Mouse (Mus musculus): ENCODE measurements around the gene Ceacam1. TPM values are rescaled to one million over a fixed set of nuclear protein-coding genes. Genes with fewer than 3 reads are reported as not detected.
A peak's percentile ranks its signal among the peaks of the same experiment; 100 is the strongest.
"Not testable (repeated sequence)": the region's sequence is repeated elsewhere in the genome, so short reads cannot be mapped to it uniquely, and the experiment has no call there.

The Ceacam1 gene
- total RNA-seq, 2 experiments from 2014 or later: 3.2 to 4.2 TPM

DNA sequence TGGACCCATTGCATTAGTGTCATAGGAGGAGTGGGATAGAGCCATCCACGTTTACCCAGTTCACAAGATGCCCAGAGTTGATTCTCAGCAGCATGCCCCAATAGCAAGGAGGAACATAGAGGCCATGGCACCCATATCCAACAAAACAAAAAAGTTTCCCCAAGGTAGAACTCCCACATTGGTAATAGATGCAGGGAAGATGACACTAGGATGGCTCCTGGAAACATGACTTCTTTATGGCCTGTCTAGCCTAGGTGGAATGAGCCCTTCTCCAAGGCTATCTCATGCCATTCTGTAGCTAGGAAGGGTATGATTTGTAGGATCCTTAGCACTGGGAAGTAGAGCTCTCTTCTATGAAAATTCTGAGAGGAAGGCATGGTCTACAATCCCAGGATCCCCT, 12.4 kb downstream of the Ceacam1 start:
- TF ChIP-seq CTCF (conservative IDR thresholded peaks at IDR 0.05): no peak
- no peak for DNase-seq (ENCODE audit: low spot score in 2 of 2)
- no peak overlapping the region for H3K4me3 ChIP-seq
- H3K27ac ChIP-seq: no peak overlapping the region

DNA sequence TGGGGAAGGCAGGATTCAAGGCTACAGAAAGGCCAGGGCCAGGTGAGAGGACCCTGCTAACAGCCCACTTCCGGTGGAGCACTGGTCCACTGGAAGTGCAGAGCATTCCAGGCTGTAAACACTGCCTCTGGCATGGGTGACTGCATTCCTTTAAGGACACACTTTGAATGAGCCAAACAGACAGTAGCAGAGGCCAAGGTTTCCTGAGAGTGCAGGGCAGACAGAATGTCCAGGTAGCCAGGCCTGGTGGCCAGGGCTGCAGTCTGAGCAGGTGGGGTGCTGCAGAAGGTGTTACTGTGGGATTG, 15.4 kb downstream of the Ceacam1 start:
- DNase-seq (ENCODE audit: low spot score in 2 of 2); H3K4me3 ChIP-seq; H3K27ac ChIP-seq: not testable (repeated sequence)

DNA sequence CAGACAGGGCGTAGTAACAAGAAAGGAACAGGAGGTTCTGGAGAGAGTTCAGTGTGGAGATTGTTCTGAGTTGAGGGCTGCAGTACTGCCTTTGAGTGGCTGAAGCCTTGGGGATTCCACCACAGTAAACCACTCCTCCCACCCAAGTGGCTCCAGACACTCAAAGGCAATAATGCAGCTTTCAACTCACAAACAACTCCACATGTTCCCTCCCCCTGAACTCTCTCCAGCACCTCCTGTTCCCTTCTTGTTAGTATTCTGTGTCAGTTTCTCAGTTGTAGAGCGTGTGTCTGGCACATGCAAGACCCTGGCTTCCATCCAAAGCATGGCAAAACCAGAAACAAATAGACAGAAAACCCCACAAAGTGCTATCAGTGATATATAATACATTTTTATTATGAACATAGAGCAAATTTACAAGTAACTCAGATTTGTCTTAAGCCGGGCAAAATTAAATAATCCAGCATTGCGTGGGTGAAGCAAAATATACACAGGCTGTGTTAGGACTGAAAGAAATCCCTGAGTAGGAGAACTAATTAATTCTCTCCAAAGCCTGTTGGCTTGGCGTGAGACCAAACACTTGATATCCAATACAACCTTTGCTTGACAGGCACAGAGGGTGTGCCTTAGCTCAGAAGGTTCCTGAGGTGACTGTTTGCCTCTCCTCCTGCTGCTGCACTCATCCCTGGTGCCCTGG, 15.9 kb downstream of the Ceacam1 start:
- H3K4me3 ChIP-seq, H3K27ac ChIP-seq: not testable (repeated sequence)
- peak; percentile 53 to 77 for DNase-seq (ENCODE audit: low spot score in 2 of 2)

- no peak for DNase-seq (ENCODE audit: low spot score in 2 of 2)
- Histone ChIP-seq H3K4me3 (no peak overlapping the region), H3K27ac (no peak overlapping the region)
- TF ChIP-seq CTCF (conservative IDR thresholded peaks at IDR 0.05): no peak
Observed at GRCm38 (mm10) chr7:25452103-25452502, 25.3 kb downstream of the Ceacam1 start.

DNA sequence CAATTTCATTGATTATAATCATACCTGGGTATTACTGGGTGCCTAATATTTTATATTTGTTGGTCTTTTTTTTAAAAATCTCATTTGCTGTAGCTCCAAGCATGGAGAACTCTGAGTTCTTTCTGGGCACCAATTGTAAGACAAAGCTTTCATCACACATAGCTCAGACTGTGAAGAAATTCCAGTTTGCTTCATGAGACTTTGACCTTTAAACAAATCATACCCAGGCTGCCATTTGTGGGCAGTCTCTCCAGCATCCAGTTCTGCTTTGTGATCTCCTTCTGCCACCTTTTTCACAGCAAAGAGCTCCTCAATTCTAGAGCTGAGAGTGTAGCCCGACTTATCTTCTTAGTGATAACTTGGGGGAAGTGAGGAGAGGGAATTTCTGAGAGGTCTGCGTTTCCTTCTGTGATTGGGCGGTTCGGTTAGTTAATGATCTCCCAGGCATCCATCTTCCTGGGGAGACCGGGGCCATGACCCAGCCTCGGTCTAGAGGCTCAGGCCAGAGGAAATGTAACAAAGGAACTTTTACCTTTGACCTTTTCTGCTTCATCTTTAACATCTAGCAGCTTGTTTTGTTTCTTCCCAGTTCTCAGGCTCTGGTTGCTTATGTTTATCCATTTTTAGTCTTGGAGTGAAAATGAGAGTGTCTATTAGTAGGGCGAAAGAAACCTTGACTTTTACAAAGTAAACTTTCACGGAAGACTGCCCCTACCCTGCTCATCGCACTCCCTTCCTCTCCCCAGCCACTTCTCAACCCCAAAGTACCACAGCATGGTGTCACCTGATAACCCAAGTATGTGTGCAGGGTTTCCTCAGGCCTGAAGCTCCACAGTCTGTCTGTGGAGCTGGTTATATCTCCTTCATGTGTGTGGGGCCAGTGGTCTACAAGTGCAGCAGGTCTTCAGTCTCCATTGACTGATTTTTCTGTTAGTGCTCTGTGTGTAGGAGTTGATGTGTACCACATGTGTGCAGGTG, 27.2 kb downstream of the Ceacam1 start:
- Histone ChIP-seq H3K4me3 (no peak overlapping the region), H3K27ac (no peak overlapping the region)
- no peak for TF ChIP-seq CTCF (conservative IDR thresholded peaks at IDR 0.05)
- no peak for DNase-seq (ENCODE audit: low spot score in 2 of 2)

- Histone ChIP-seq H3K27ac (no peak overlapping the region), H3K4me3 (no peak overlapping the region)
- no peak for TF ChIP-seq CTCF (conservative IDR thresholded peaks at IDR 0.05)
- DNase-seq (ENCODE audit: low spot score in 2 of 2): no peak
Observed at GRCm38 (mm10) chr7:25440816-25441153, 36.6 kb downstream of the Ceacam1 start.

GRCm38 (mm10) chr7:25439978-25440815, 37.2 kb downstream of the Ceacam1 start:
- no peak overlapping the region for H3K27ac ChIP-seq
- no peak for TF ChIP-seq CTCF (conservative IDR thresholded peaks at IDR 0.05)
- no peak for DNase-seq (ENCODE audit: low spot score in 2 of 2)
- no peak overlapping the region for H3K4me3 ChIP-seq

DNA sequence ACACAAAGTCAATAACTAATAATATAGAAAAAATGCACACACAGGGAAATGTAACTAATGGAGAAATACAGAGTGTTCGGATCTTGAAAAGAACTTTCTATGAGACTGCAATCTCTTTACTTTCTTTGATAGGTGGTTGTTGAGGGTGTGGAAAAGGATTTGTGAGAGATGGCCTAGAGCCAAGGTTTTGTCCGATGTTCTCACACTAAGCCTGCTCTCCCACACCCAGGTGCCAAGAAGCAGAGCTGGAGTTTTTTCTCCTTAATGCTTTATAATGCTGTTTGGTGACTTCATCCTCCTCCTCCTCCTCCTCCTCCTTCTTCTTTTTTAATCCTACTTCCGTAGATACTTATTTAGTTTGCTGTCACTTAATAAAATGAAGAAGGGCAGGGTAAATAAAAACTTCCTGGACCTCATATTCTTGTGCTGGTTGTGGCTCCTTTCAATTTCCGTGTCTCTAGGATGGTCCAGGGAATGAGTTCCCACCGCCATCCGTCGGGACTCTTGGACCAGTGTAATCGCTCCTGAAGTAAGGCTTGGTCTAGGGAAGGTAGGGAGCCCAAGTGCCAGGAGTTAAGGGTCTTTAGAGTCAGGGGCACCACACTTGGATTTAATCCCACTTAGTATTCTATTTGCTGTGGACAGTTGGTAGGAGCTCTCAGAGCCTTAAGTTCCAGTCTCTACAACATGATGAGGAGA, 38.1 kb downstream of the Ceacam1 start:
- no peak overlapping the region for H3K4me3 ChIP-seq
- H3K27ac ChIP-seq: no peak overlapping the region
- TF ChIP-seq CTCF (conservative IDR thresholded peaks at IDR 0.05): no peak
- DNase-seq (ENCODE audit: low spot score in 2 of 2): no peak

DNA sequence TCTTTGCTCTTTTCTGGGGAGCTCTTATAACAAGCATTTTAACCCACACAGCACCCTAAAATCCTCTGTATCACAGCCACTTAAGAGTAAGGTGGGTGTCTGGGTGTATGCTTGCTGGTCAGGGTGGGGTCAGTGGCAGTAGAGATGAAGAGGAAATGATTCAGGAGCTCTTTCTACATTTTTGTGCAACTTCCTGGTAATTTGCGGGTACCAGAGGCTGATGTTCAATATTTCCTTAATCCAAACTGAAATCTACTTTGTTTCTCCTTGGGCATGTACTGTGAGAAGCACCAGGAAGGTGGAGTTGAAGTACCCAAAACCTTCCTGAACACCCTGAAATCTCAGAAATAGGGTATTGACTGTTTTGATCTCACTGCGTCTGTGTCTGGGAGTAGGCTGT, 40.7 kb downstream of the Ceacam1 start:
- H3K4me3 ChIP-seq: no peak overlapping the region
- H3K27ac ChIP-seq: peak overlapping the region; percentile 68
- no peak for TF ChIP-seq CTCF (conservative IDR thresholded peaks at IDR 0.05)
- DNase-seq (ENCODE audit: low spot score in 2 of 2): no peak

DNA sequence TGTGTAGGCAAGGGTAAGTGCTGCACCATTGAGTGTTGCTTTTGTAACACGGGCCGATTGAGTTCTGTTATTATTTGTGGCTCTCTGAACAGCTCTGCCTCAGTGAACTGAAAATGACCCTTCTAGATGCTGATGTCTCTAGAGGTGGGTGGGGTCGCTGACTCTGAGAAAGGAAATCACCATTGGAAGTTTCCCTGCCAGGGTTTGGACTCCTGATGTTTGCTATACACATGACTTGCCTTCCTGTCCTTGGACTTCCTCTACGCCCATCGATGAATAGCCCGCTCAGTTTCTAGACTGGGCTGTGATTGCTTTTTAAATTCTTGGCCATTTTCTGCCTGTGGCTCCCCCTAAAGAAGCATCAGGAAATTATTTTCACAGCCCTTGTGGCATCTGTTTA, 41.2 kb downstream of the Ceacam1 start:
- TF ChIP-seq CTCF (conservative IDR thresholded peaks at IDR 0.05): no peak
- Histone ChIP-seq H3K27ac (peak overlapping the region; percentile 68), H3K4me3 (no peak overlapping the region)
- no peak for DNase-seq (ENCODE audit: low spot score in 2 of 2)

DNA sequence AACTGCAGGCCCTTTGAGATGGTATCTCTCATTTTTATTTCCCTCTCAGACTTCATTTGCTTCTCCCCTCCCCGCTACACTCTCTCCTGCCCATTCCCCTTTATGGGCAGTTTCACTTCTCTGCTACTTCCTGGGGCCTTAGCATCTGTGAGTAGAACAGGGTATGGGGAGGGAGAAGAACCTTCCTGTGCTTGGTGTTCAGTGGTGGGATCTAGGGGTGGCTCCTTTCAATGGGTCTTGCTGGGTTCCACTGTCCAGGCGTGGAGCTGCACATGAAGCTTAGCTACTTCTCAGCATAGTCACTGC, 41.9 kb downstream of the Ceacam1 start:
- no peak for TF ChIP-seq CTCF (conservative IDR thresholded peaks at IDR 0.05)
- Histone ChIP-seq H3K27ac (peak overlapping the region; percentile 66; the same call in 1 of the 2 replicates), H3K4me3 (no peak overlapping the region)
- DNase-seq (ENCODE audit: low spot score in 2 of 2): no peak

GRCm38 (mm10) chr7:25434654-25435545, 42.5 kb downstream of the Ceacam1 start:
- no peak for DNase-seq (ENCODE audit: low spot score in 2 of 2)
- no peak for TF ChIP-seq CTCF (conservative IDR thresholded peaks at IDR 0.05)
- H3K27ac ChIP-seq: peak overlapping the region; percentile 66
- H3K4me3 ChIP-seq: no peak overlapping the region

Measured in layer of hippocampus, adult 2 months (tissue).